Comparison of ENCODE assay signal across 9 mouse cellular contexts in genomic region chr1:74806360-74807311, GRCm38 (mm10). TPM values are rescaled to one million over a fixed set of nuclear protein-coding genes. Genes with fewer than 3 reads are reported as not detected.
DNase-seq lines count a peak whose midpoint lies in the region; ATAC-seq lines count a peak whose summit lies in the region.
"Had no signal": no experiment of that assay in that cellular context is flagged by ENCODE, and none has a peak within 500 bp of the region (broad histone marks: within the 10 kb centered on the region; RNA-seq: fewer than 3 reads in every experiment).

No protein-coding gene starts in this region.

- ATAC-seq in limb, embryonic 13.5 days (ENCODE audit: low FRiP score, low read depth) = peak; percentile 6; the same call in 1 of the 2 replicates
- ATAC-seq: Patski had no signal

- peaks cover 98% of the 10 kb centered on the region for H3K27me3 ChIP-seq in heart, embryonic 10.5 days (ENCODE audit: insufficient read depth, poor library complexity, severe bottlenecking)
- H3K27me3 ChIP-seq in limb, embryonic 13.5 days = peaks cover 84% of the 10 kb centered on the region

- peaks cover 50% of the 10 kb centered on the region for H3K4me1 ChIP-seq in heart, embryonic 10.5 days
- peaks cover 47% of the 10 kb centered on the region for H3K4me1 ChIP-seq in limb, embryonic 13.5 days

- no peaks in the 10 kb centered on the region for H3K9me3 ChIP-seq in heart, embryonic 10.5 days
- no peaks in the 10 kb centered on the region for H3K9me3 ChIP-seq in limb, embryonic 13.5 days

- peak overlapping the region; percentile 45 for H3K9ac ChIP-seq in limb, embryonic 13.5 days

- H3K27ac ChIP-seq in heart, embryonic 10.5 days = no peak overlapping the region
- 0 out of 2 replicates have a peak overlapping the region, but pooled peaks have one; percentile 33 for H3K27ac ChIP-seq in limb, embryonic 13.5 days

- no peak for DNase-seq in heart, embryonic 10.5 days (ENCODE audit: low spot score)
- no peak for DNase-seq in heart, adult 11 months
- peak; percentile 92 for DNase-seq in CD4-positive helper T cell, adult 2 months (ENCODE audit: low read depth, low spot score)
- peak; percentile 69 for DNase-seq in brain, adult 2 months (ENCODE audit: low read depth, low spot score)
- peak; percentile 40 for DNase-seq in heart, postnatal 4 days
- DNase-seq in ovary, postnatal 36 days (ENCODE audit: low spot score) = peak; percentile 48
- no peak for DNase-seq in adipocyte (ENCODE audit: low spot score)

- H3K4me3 ChIP-seq in heart, embryonic 10.5 days = peak overlapping the region; percentile 45
- H3K4me3 ChIP-seq in limb, embryonic 13.5 days = peak overlapping the region; percentile 36

- H3K36me3 ChIP-seq in heart, embryonic 10.5 days = no peaks in the 10 kb centered on the region
- no peaks in the 10 kb centered on the region for H3K36me3 ChIP-seq in limb, embryonic 13.5 days

- peak overlapping the region; percentile 67 for H3K4me2 ChIP-seq in limb, embryonic 13.5 days (replicated peaks)

- 1% methylated on average over 38 of the region's 38 CpGs for WGBS in heart, embryonic 10.5 days
- WGBS in limb, embryonic 13.5 days = under 1% methylated on average over 29 of the region's 38 CpGs

RNA-seq across cellular contexts. Expression of gene Wnt10a, which starts 15.3 kb away (rescaled TPM):
- polyA plus RNA-seq in heart, embryonic 10.5 days (2016; fragmentation: Nextera tagmentation; extraction: Ambion mirVana) = 0.07 and 0.29 TPM in 2 replicates
- not detected for total RNA-seq in heart, postnatal 4 days (2021)
- 3.9 and 4.5 TPM in 2 replicates for polyA plus RNA-seq in limb, embryonic 13.5 days (2015; fragmentation: Nextera tagmentation; extraction: Ambion mirVana)
- polyA plus RNA-seq: Patski had no signal

RNA-seq across cellular contexts. Expression of gene Wnt6, which starts 34.9 kb away (rescaled TPM):
- 4.0 and 11.9 TPM in 2 replicates for polyA plus RNA-seq in heart, embryonic 10.5 days (2016; fragmentation: Nextera tagmentation; extraction: Ambion mirVana)
- under 1 TPM; 0.12 to 0.20 TPM for total RNA-seq in heart, postnatal 4 days (2021)
- 39.7 and 51.8 TPM in 2 replicates for polyA plus RNA-seq in limb, embryonic 13.5 days (2015; fragmentation: Nextera tagmentation; extraction: Ambion mirVana)
- polyA plus RNA-seq: Patski had no signal

RNA-seq across cellular contexts. Expression of gene Cdk5r2, which starts 48.1 kb away (rescaled TPM):
- not detected in 2 replicates for polyA plus RNA-seq in heart, embryonic 10.5 days (2016; fragmentation: Nextera tagmentation; extraction: Ambion mirVana)
- total RNA-seq in heart, postnatal 4 days (2021) = not detected
- 0.11 TPM in 1 of 2 replicates, not detected in the other for polyA plus RNA-seq in limb, embryonic 13.5 days (2015; fragmentation: Nextera tagmentation; extraction: Ambion mirVana)
- polyA plus RNA-seq: Patski had no signal

RNA-seq across cellular contexts. Expression of gene Prkag3, which starts 57.6 kb away (rescaled TPM):
- 2.3 and 6.8 TPM in 2 replicates for polyA plus RNA-seq in heart, embryonic 10.5 days (2016; fragmentation: Nextera tagmentation; extraction: Ambion mirVana)
- 1 to 10 TPM; 3.7 to 4.1 TPM for total RNA-seq in heart, postnatal 4 days (2021)
- 1.9 and 2.1 TPM in 2 replicates for polyA plus RNA-seq in limb, embryonic 13.5 days (2015; fragmentation: Nextera tagmentation; extraction: Ambion mirVana)
- polyA plus RNA-seq: Patski had no signal

Comparison
In these comparisons a context has a peak if more than half of its experiments do, and no peak if none do; other contexts are left out.
1. DNase-seq: peak in CD4-positive helper T cell, adult 2 months (single experiment), brain, adult 2 months (single experiment), heart, postnatal 4 days (single experiment) and ovary, postnatal 36 days (single experiment); none in heart, embryonic 10.5 days (single experiment), heart, adult 11 months (single experiment) and adipocyte (single experiment).